Mouse (Mus musculus): ENCODE measurements around the gene Pde1a. TPM values are rescaled to one million over a fixed set of nuclear protein-coding genes. Genes with fewer than 3 reads are reported as not detected.

Pde1a gene
- total and polyA plus RNA-seq, 3 experiments: 0.33 TPM; not detected in 2

GRCm38 (mm10) chr2:79978992-79979391 lies 150.3 kb downstream of the Pde1a start:
- H3K36me3 ChIP-seq (replicated peaks): no peaks in the 10 kb centered on the region
- no peaks in the 10 kb centered on the region for H3K27me3 ChIP-seq (ENCODE audit: insufficient read depth, low read length)
- H3K9me3 ChIP-seq (replicated peaks): no peaks in the 10 kb centered on the region
- no peaks in the 10 kb centered on the region for H3K4me1 ChIP-seq (ENCODE audit: insufficient read depth, low read depth, low read length)
- H3K4me3 ChIP-seq (ENCODE audit: low read depth, low read length): no peak overlapping the region
- ATAC-seq (ENCODE audit: extremely low read depth, insufficient number of reproducible peaks, low FRiP score, poor library complexity, severe bottlenecking) (no peak), DNase-seq (ENCODE audit: low spot score) (no peak)
- TF ChIP-seq TAL1 (conservative IDR thresholded peaks at IDR 0.05; ENCODE audit: low read depth, low read length) (no peak), GATA2 (IDR thresholded peaks at IDR 0.05; ENCODE audit: borderline replicate concordance, low read depth, low read length) (no peak), POLR2AphosphoS5 (IDR thresholded peaks at IDR 0.05; ENCODE audit: insufficient replicate concordance, low read depth, low read length) (no peak), CTCF (IDR thresholded peaks at IDR 0.05; ENCODE audit: low read depth, low read length) (no peak), GATA1 (IDR thresholded peaks at IDR 0.05; ENCODE audit: borderline replicate concordance, low read length) (no peak)

- no peaks in the 10 kb centered on the region for H3K9me3 ChIP-seq (replicated peaks)
- no peak for ATAC-seq (ENCODE audit: extremely low read depth, insufficient number of reproducible peaks, low FRiP score, poor library complexity, severe bottlenecking)
Measured at GRCm38 (mm10) chr2:79977259-79977658, 152.0 kb downstream of the Pde1a start.

GRCm38 (mm10) chr2:79975947-79976346 lies 153.3 kb downstream of the Pde1a start:
- Histone ChIP-seq H3K27me3 (ENCODE audit: insufficient read depth, low read length) (no peaks in the 10 kb centered on the region), H3K9me3 (replicated peaks) (no peaks in the 10 kb centered on the region), H3K36me3 (replicated peaks) (no peaks in the 10 kb centered on the region), H3K4me3 (ENCODE audit: low read depth, low read length) (no peak overlapping the region), H3K4me1 (ENCODE audit: insufficient read depth, low read depth, low read length) (no peaks in the 10 kb centered on the region)
- DNase-seq (ENCODE audit: low spot score): no peak
- TF ChIP-seq CTCF (IDR thresholded peaks at IDR 0.05; ENCODE audit: low read depth, low read length) (no peak), GATA2 (IDR thresholded peaks at IDR 0.05; ENCODE audit: borderline replicate concordance, low read depth, low read length) (no peak), GATA1 (IDR thresholded peaks at IDR 0.05; ENCODE audit: borderline replicate concordance, low read length) (no peak), TAL1 (conservative IDR thresholded peaks at IDR 0.05; ENCODE audit: low read depth, low read length) (no peak), POLR2AphosphoS5 (IDR thresholded peaks at IDR 0.05; ENCODE audit: insufficient replicate concordance, low read depth, low read length) (no peak)
- no peak for ATAC-seq (ENCODE audit: extremely low read depth, insufficient number of reproducible peaks, low FRiP score, poor library complexity, severe bottlenecking)

More at GRCm38 (mm10) chr2:79977259-79977658, 152.0 kb downstream of the Pde1a start:
- no peaks in the 10 kb centered on the region for H3K27me3 ChIP-seq (ENCODE audit: insufficient read depth, low read length)
- H3K36me3 ChIP-seq (replicated peaks): no peaks in the 10 kb centered on the region
- DNase-seq (ENCODE audit: low spot score): no peak
- no peaks in the 10 kb centered on the region for H3K4me1 ChIP-seq (ENCODE audit: insufficient read depth, low read depth, low read length)
- no peak overlapping the region for H3K4me3 ChIP-seq (ENCODE audit: low read depth, low read length)
- TF ChIP-seq TAL1 (conservative IDR thresholded peaks at IDR 0.05; ENCODE audit: low read depth, low read length): no peak
- TF ChIP-seq GATA1 (IDR thresholded peaks at IDR 0.05; ENCODE audit: borderline replicate concordance, low read length): no peak
- no peak for TF ChIP-seq CTCF (IDR thresholded peaks at IDR 0.05; ENCODE audit: low read depth, low read length)
- TF ChIP-seq GATA2 (IDR thresholded peaks at IDR 0.05; ENCODE audit: borderline replicate concordance, low read depth, low read length): no peak
- no peak for TF ChIP-seq POLR2AphosphoS5 (IDR thresholded peaks at IDR 0.05; ENCODE audit: insufficient replicate concordance, low read depth, low read length)

- no peaks in the 10 kb centered on the region for H3K36me3 ChIP-seq (replicated peaks)
- H3K4me3 ChIP-seq (ENCODE audit: low read depth, low read length): no peak overlapping the region
- DNase-seq (ENCODE audit: low spot score) (no peak), ATAC-seq (ENCODE audit: extremely low read depth, insufficient number of reproducible peaks, low FRiP score, poor library complexity, severe bottlenecking) (no peak)
- H3K4me1 ChIP-seq (ENCODE audit: insufficient read depth, low read depth, low read length): no peaks in the 10 kb centered on the region
- TF ChIP-seq TAL1 (conservative IDR thresholded peaks at IDR 0.05; ENCODE audit: low read depth, low read length): no peak
- TF ChIP-seq CTCF (IDR thresholded peaks at IDR 0.05; ENCODE audit: low read depth, low read length): no peak
- TF ChIP-seq GATA2 (IDR thresholded peaks at IDR 0.05; ENCODE audit: borderline replicate concordance, low read depth, low read length): no peak
- TF ChIP-seq POLR2AphosphoS5 (IDR thresholded peaks at IDR 0.05; ENCODE audit: insufficient replicate concordance, low read depth, low read length): no peak
- no peak for TF ChIP-seq GATA1 (IDR thresholded peaks at IDR 0.05; ENCODE audit: borderline replicate concordance, low read length)
- H3K9me3 ChIP-seq (replicated peaks): no peaks in the 10 kb centered on the region
- no peaks in the 10 kb centered on the region for H3K27me3 ChIP-seq (ENCODE audit: insufficient read depth, low read length)
Measured at GRCm38 (mm10) chr2:79972271-79972670, 157.0 kb downstream of the Pde1a start.

- TF ChIP-seq GATA1 (IDR thresholded peaks at IDR 0.05; ENCODE audit: borderline replicate concordance, low read length) (no peak), TAL1 (conservative IDR thresholded peaks at IDR 0.05; ENCODE audit: low read depth, low read length) (no peak), GATA2 (IDR thresholded peaks at IDR 0.05; ENCODE audit: borderline replicate concordance, low read depth, low read length) (no peak)
- no peaks in the 10 kb centered on the region for H3K9me3 ChIP-seq (replicated peaks)
- H3K4me3 ChIP-seq (ENCODE audit: low read depth, low read length): no peak overlapping the region
- no peak for ATAC-seq (ENCODE audit: extremely low read depth, insufficient number of reproducible peaks, low FRiP score, poor library complexity, severe bottlenecking)
- no peaks in the 10 kb centered on the region for H3K27me3 ChIP-seq (ENCODE audit: insufficient read depth, low read length)
- no peak for DNase-seq (ENCODE audit: low spot score)
- H3K36me3 ChIP-seq (replicated peaks): no peaks in the 10 kb centered on the region
- H3K4me1 ChIP-seq (ENCODE audit: insufficient read depth, low read depth, low read length): no peaks in the 10 kb centered on the region
Measured at GRCm38 (mm10) chr2:79969594-79969993, 159.7 kb downstream of the Pde1a start.

- Histone ChIP-seq H3K4me3 (ENCODE audit: low read depth, low read length) (no peak overlapping the region), H3K9me3 (replicated peaks) (no peaks in the 10 kb centered on the region), H3K27me3 (ENCODE audit: insufficient read depth, low read length) (no peaks in the 10 kb centered on the region), H3K36me3 (replicated peaks) (no peaks in the 10 kb centered on the region), H3K4me1 (ENCODE audit: insufficient read depth, low read depth, low read length) (no peaks in the 10 kb centered on the region)
- no peak for ATAC-seq (ENCODE audit: extremely low read depth, insufficient number of reproducible peaks, low FRiP score, poor library complexity, severe bottlenecking)
- TF ChIP-seq CTCF (IDR thresholded peaks at IDR 0.05; ENCODE audit: low read depth, low read length) (no peak), TAL1 (conservative IDR thresholded peaks at IDR 0.05; ENCODE audit: low read depth, low read length) (no peak), GATA2 (IDR thresholded peaks at IDR 0.05; ENCODE audit: borderline replicate concordance, low read depth, low read length) (no peak), POLR2AphosphoS5 (IDR thresholded peaks at IDR 0.05; ENCODE audit: insufficient replicate concordance, low read depth, low read length) (no peak), GATA1 (IDR thresholded peaks at IDR 0.05; ENCODE audit: borderline replicate concordance, low read length) (no peak)
- no peak for DNase-seq (ENCODE audit: low spot score)
Measured at GRCm38 (mm10) chr2:79966681-79967506, 162.4 kb downstream of the Pde1a start.
